Mouse (Mus musculus) kidney, postnatal 36 days (tissue): ENCODE data around the gene Tspan17.

Source experiments
- DNase-seq, 2 experiments: peaks; one replicate each; pipeline ENCODE4 v3.0.0; 2021 to 2022; ENCODE audit warnings: mixed read lengths in 2 of 2

The Tspan17 gene

DNA sequence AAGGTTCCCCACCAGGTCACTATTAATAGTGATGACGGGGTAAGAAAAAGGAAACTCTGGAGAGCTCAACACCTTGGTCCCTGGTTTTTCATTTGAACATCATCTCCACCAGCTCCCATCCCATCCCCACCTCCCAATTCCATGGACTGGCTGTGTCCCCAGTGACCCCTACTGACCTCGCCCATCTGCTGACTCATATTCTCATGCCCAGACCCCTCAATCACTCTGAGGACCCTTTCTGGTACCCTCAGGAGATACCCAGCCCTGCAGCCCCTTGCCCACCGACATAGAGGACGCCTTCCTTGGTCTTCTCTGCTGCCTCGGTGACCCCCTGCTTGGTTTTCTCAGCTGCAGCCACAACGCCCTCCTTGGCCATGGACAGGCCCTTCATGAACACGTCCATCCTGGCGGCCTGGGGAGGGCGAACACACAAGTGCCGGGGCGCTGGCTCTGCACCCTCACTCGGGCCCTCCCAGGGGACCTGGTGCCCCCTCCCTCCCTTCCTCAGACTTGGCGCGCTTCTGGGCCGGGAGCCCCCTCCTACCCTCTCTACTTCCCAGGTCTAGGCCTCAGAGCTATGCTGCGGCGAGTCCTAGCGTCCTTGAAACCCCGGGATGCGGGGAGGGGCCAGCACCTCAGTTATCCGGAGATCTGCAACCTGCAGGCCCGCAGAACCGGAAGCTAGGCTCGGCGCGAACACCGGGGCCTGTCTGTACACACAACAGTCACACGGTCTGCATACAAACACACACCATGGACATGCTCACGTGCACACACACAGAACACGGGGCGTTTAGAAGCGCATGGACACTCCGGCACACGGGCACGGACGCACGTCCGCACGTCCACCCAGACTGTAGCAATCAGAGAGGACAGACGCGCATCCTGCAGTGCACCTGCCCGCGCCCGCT is 23.6 kb upstream of the Tspan17 start:
- no peak for DNase-seq

GRCm38 (mm10) chr13:54766192-54766768 is 22.9 kb upstream of the Tspan17 start, which contains the start of gene Sncb:
Gene Sncb, minus strand, starts transcription at chr13:54766595.
- DNase-seq, result peak in 1 of 2 experiments; percentile 68

DNA sequence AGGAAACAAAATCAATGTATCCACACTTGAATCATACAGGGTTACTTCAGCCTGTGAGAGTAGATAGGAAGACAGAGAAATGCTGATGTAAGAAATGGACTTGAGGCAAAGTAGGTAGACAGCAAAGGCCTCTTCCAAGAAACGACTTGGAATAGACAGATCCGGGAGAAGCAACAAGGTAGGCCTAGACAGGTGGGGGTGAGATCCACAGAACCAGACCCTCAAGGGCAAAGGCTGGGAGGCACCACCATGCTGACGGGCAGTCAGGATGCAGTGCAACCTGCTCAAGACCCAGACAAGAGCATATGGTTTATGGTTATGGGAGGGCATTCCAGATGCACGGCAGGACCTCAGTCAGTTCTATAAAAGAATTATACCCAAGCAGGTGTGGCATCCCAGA is 22.2 kb upstream of the Tspan17 start:
- DNase-seq, result no peak

GRCm38 (mm10) chr13:54780592-54780991 is 8.6 kb upstream of the Tspan17 start:
- DNase-seq, result peak in 1 of 2 experiments; percentile 43

DNA sequence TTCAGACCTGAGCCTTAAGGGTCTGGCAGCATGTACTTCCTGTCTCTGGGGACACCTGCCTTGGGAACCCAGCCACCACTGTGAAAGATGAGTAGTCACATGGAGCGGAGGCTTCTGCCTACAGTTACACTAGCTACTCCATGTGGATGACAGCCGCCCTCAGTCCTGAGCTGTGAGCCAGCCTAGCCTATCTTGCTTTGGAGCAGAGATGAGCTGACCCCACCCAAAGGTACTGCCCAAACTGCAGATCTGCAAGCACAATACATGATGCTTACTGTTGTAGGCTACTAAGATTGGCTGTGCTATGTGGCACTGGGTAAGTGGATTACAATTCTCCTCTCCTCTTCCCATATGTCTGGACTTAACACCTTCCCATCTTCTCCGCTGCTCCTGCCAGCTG is 8.1 kb upstream of the Tspan17 start:
- no peak for DNase-seq

GRCm38 (mm10) chr13:54783235-54783634 is 5.9 kb upstream of the Tspan17 start:
- DNase-seq, result no peak

GRCm38 (mm10) chr13:54783698-54784097 is 5.5 kb upstream of the Tspan17 start, which contains the start of gene Eif4e1b:
Gene Eif4e1b, plus strand, starts transcription at chr13:54783998.
- DNase-seq, result no peak

- peak; percentile 58 to 67 for DNase-seq
Observed at GRCm38 (mm10) chr13:54787591-54787990, 1.6 kb upstream of the Tspan17 start.

- DNase-seq, result peak; percentile 35 to 73
Observed at GRCm38 (mm10) chr13:54789561-54790397, 602 bp downstream of the Tspan17 start.

DNA sequence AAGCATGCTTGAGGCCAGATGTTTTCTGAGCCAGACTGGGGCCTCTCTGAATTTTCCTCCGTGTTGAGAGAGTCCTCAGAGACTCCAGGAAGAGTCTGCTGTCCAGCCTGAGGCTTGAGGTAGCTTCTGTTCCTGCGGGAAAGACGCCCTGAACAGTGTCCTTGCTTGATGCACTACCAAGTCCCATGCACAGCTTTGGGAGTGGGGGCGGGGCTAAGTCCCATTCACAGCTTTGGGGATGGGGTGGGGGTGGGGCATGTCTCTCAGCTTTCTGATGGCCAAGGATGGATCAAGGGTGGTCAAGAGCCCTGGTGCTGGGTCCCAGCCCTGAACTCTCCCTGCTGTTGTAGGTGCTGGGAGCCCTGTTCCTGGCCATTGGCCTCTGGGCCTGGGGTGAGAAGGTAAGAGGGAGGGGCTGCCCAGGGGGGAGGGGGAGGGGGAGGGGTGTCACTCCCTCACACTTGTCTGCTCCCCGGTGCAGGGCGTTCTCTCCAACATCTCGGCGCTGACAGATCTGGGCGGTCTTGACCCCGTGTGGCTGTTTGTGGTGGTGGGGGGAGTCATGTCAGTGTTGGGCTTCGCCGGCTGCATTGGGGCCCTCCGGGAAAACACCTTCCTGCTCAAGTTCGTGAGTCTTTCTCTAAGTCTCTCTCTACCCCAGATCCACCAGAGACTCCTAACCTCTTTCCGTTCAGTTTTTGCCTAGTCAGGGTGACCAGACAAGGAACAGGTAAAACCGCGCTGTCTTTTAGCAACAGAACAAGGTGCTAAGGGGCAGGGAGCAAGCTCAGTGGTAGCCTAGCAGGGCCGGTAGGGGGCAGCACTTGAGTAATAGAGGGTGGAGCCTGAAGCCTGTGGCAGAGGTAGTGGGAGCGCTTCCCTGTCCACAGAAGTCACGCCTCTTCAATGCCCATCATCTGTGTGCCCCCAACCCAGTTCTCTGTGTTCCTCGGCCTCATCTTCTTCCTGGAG is 3.4 kb downstream of the Tspan17 start:
- peak in 1 of 2 experiments; percentile 45 for DNase-seq

GRCm38 (mm10) chr13:54794002-54794577 is 4.9 kb downstream of the Tspan17 start:
- DNase-seq, result no peak

DNA sequence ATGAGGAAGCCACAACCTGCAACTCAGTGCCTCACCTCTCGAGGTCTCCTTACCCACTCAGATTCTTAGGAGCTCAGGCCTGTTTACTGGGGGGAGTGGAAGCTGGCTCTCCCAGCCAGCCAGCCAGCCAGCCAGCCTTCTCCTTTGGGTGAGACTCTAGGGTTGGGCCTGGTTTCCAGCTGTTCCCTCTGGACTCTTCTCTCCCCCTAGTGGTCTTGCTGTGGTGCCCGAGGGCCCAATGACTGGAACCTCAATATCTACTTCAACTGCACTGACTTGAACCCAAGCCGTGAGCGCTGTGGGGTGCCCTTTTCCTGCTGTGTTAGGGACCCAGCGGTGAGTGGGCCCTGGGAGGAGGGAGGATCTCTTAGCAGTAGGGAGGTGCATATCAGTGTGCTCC is 5.7 kb downstream of the Tspan17 start:
- DNase-seq, result no peak

DNA sequence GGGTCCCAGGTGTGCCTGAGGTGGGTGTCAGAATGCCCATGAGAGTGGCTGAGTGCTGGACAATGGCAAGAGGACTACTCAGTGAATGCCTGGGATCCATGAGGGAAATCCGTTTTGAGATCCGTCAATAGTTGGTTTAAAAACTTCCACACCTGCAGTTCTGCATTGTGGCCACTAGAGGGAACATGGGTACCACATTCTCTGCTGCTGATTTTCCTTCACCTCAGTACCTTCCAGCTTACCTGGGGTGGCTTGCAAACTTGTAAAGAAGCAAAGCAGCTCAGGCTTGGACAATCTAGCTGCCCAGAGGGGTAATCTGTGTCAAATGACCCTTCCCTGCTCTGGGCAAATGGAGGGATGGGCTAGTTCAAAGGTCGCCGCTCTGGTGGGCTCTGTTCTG is 8.2 kb downstream of the Tspan17 start:
- DNase-seq, result peak; percentile 29 to 59

DNA sequence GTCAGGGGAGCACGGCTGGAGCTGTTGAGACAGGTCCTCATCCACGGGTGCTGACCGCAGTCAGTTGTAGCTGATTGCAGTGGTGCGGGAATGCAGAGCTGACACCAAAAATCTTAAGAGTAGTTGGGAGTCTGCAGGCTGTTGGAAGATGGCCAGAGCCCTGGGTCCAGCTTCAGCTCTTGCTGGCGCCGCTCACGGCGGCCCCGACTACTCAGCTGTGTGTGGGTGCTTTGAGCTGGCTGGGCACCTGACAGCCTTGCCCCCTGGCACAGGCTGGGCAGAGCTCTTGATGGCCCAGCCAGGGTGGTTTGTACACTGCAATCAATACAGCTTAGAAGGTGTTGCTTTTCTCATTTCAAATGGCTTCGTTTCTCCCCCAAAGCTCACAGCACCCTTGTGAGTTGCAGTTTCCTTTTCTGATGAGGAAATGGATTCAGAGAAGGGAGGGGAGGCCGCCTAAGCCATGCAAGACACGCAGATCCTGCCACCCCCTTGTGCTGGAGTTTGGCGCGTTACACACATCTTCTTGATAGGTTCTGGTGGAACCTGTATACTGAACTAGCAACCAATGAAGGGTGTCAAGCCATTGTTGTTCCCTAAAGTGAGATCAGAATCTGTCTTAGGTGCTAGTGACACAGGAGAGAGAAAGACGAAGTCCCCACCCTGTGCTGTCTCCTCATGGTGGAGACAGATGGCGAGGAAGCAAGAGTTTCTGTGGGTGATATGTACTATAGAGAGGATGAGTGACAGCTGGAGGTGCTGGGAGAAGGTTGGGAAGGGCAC is 8.9 kb downstream of the Tspan17 start:
- no peak for DNase-seq

GRCm38 (mm10) chr13:54798740-54799139 is 9.6 kb downstream of the Tspan17 start:
- DNase-seq, result no peak

DNA sequence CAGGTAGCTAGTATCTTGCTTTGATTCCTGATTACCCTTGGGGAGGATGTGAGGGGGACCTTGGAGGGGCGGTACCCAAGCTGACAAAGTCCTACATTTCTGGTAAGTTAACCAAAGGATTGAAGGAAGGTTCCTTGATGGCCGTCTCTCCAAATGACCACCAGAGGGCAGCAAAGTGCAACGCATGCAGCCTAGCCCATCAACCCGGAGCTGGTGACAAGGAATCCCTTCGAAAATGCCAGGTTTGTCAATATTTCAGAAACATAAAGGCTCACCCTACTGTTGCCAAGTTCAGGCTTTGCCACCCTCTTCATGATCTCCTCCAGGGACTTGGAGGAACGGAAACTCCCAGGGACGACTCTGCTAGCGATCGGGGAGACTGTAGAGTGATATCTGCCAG is 10.5 kb downstream of the Tspan17 start:
- peak; percentile 66 to 86 for DNase-seq

GRCm38 (mm10) chr13:54800206-54800605 is 11.0 kb downstream of the Tspan17 start:
- DNase-seq, result peak; percentile 10 to 18

DNA sequence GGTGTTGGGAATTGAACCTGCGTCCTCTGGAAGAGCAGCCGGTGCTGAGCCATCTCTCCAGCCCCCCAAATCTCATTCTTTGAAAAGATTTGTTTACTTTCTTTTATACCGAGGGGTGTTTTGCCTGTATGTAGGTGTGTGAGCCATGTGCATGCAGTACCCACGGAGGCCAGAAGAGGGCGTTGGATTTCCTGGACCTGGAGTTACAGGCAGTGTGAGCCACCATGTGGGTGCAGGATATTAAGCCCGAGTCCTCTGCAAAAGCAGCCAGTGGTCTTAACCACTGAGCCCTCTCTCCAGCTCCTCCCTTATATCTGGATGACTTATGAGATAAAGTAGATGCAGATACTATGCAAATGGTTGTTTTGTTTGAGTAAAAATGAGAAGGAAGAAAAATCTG is 13.8 kb downstream of the Tspan17 start:
- no peak for DNase-seq

- no peak for DNase-seq
Observed at GRCm38 (mm10) chr13:54805134-54805838, 16.1 kb downstream of the Tspan17 start.

DNA sequence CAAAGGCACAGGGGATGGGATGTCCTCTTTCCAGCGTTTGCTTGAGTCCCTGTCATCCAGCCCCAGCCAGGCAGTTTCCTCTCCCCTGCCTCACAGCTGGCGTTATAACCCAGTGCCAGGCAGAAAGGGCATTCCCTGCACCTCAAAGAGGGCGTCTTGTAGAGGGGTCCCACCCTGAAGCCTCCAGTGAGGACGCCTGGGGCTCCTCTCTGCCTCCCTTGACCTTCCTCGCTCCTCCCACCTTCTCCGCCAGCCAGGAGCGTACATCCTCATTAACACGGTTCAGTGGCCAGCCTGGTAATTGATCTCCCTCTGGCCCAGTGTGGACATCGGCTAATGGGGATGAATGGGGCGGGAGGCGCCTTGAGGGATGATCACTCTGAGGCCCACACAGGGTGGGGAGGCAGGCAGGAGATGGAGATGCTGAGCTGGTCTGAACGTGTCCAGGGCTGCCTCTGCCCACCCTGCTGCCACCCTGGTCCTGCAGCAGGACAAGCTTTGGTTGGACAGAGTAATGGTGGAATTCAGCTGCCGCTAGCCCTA is 17.3 kb downstream of the Tspan17 start:
- no peak for DNase-seq
